In genomic region chr12:74320318-74320717, GRCm38 (mm10) we compare ENCODE assay signal across 9 mouse cellular contexts. TPM values are rescaled to one million over a fixed set of nuclear protein-coding genes. Genes with fewer than 3 reads are reported as not detected.
A peak's percentile ranks its signal among the peaks of the same experiment; 100 is the strongest.
DNase-seq lines count a peak whose midpoint lies in the region; ATAC-seq and TF ChIP-seq lines count a peak whose summit lies in the region.
"Had no signal": no experiment of that assay in that cellular context is flagged by ENCODE, and none has a peak within 500 bp of the region (broad histone marks: within the 10 kb centered on the region; RNA-seq: fewer than 3 reads in every experiment).

No protein-coding gene starts in this region.

- no peak overlapping the region for H3K27ac ChIP-seq in liver, embryonic 12.5 days
- H3K27ac ChIP-seq in bone marrow macrophage, adult 2 months (ENCODE audit: insufficient read depth, low read depth, low read length): no peak overlapping the region
- no peak overlapping the region for H3K27ac ChIP-seq in forebrain, postnatal 0 days (ENCODE audit: low read depth, low read length)
- H3K27ac ChIP-seq in kidney, embryonic 16.5 days (ENCODE audit: low read length): no peak overlapping the region

- H3K4me3 ChIP-seq in liver, embryonic 12.5 days: no peak overlapping the region
- no peak overlapping the region for H3K4me3 ChIP-seq in bone marrow macrophage, adult 2 months (ENCODE audit: insufficient read depth, low read length)
- no peak overlapping the region for H3K4me3 ChIP-seq in forebrain, postnatal 0 days (ENCODE audit: low read depth, low read length)
- H3K4me3 ChIP-seq in kidney, embryonic 16.5 days (ENCODE audit: low read length): no peak overlapping the region

- no peaks in the 10 kb centered on the region for H3K9me3 ChIP-seq in liver, embryonic 12.5 days (replicated peaks)
- no peaks in the 10 kb centered on the region for H3K9me3 ChIP-seq in forebrain, postnatal 0 days (ENCODE audit: low read length)
- no peaks in the 10 kb centered on the region for H3K9me3 ChIP-seq in kidney, embryonic 16.5 days (ENCODE audit: low read length)

- TF ChIP-seq POLR2A in bone marrow macrophage, adult 2 months (IDR thresholded peaks at IDR 0.05; ENCODE audit: borderline replicate concordance, low read depth, low read length): no peak

- H3K27me3 ChIP-seq in liver, embryonic 12.5 days (replicated peaks): no peaks in the 10 kb centered on the region
- H3K27me3 ChIP-seq in forebrain, postnatal 0 days (ENCODE audit: insufficient read depth, low read length): no peaks in the 10 kb centered on the region
- no peaks in the 10 kb centered on the region for H3K27me3 ChIP-seq in kidney, embryonic 16.5 days (ENCODE audit: insufficient read depth, low read length)

- 17% methylated on average over 10 of the region's 10 CpGs for WGBS in liver, embryonic 12.5 days (ENCODE audit: insufficient replicate concordance)
- WGBS in forebrain, postnatal 0 days: 12% methylated on average over 10 of the region's 10 CpGs
- WGBS in kidney, embryonic 16.5 days: 15% methylated on average over 10 of the region's 10 CpGs

- no peaks in the 10 kb centered on the region for H3K4me1 ChIP-seq in liver, embryonic 12.5 days
- peaks cover 4% of the 10 kb centered on the region for H3K4me1 ChIP-seq in bone marrow macrophage, adult 2 months (ENCODE audit: control insufficient read depth, insufficient read depth, low read length)
- no peaks in the 10 kb centered on the region for H3K4me1 ChIP-seq in forebrain, postnatal 0 days (ENCODE audit: insufficient read depth)
- H3K4me1 ChIP-seq in kidney, embryonic 16.5 days (ENCODE audit: insufficient read depth, low read length): 0 out of 2 replicates have a peak, but pooled peaks cover 2% of the 10 kb centered on the region

- H3K36me3 ChIP-seq in liver, embryonic 12.5 days: no peaks in the 10 kb centered on the region
- no peaks in the 10 kb centered on the region for H3K36me3 ChIP-seq in forebrain, postnatal 0 days (ENCODE audit: insufficient read depth)
- no peaks in the 10 kb centered on the region for H3K36me3 ChIP-seq in kidney, embryonic 16.5 days (ENCODE audit: insufficient read depth, low read length)

- peak; percentile 91 for TF ChIP-seq CTCF in bone marrow macrophage, adult 2 months (IDR thresholded peaks at IDR 0.05; ENCODE audit: low read depth, low read length)
- TF ChIP-seq CTCF in forebrain, postnatal 0 days (IDR thresholded peaks at IDR 0.05; ENCODE audit: low read depth): peak; percentile 97

- DNase-seq in liver: peak; percentile 59
- DNase-seq in forebrain, postnatal 0 days: peak; percentile 93
- peak; percentile 22 to 42 for DNase-seq in lung, adult 18-20 months
- DNase-seq in retina, adult 2 months (ENCODE audit: low read depth, low spot score): peak; percentile 40
- peak; percentile 71 for DNase-seq in urinary bladder, postnatal 14 days (ENCODE audit: low spot score)

- no peak overlapping the region for H3K9ac ChIP-seq in liver, embryonic 12.5 days
- H3K9ac ChIP-seq in forebrain, postnatal 0 days: no peak overlapping the region
- H3K9ac ChIP-seq in kidney, embryonic 16.5 days (replicated peaks; ENCODE audit: low read length): no peak overlapping the region

- no peak overlapping the region for H3K4me2 ChIP-seq in liver, embryonic 12.5 days
- no peak overlapping the region for H3K4me2 ChIP-seq in forebrain, postnatal 0 days (ENCODE audit: low read depth)
- 0 out of 2 replicates have a peak overlapping the region, but pooled peaks have one; percentile 11 for H3K4me2 ChIP-seq in kidney, embryonic 16.5 days (replicated peaks; ENCODE audit: low read depth, low read length)

- ATAC-seq in liver, embryonic 12.5 days: no peak
- 0 out of 2 replicates have a peak, but pooled peaks have one; percentile 26 for ATAC-seq in forebrain, postnatal 0 days
- ATAC-seq in kidney, embryonic 16.5 days (ENCODE audit: low FRiP score, low TSS enrichment): peak; percentile 47; the same call in 1 of the 2 replicates

RNA-seq across cellular contexts. Expression of gene Gm11042, which starts 4.1 kb away (rescaled TPM):
- polyA plus RNA-seq in liver, embryonic 12.5 days (2016; fragmentation: Nextera tagmentation; extraction: Ambion mirVana): not detected in 2 replicates
- not detected in 2 replicates for polyA plus RNA-seq in bone marrow macrophage, adult 2 months (2012; ENCODE audit: insufficient read depth, insufficient read length, missing spikeins)
- not detected in 2 replicates for total RNA-seq in forebrain, postnatal 0 days (2014; rRNA removed)
- polyA plus RNA-seq in forebrain, postnatal 0 days (2015; fragmentation: Nextera tagmentation; extraction: Ambion mirVana): not detected in 2 replicates
- polyA plus RNA-seq in kidney, embryonic 16.5 days (2015; fragmentation: Nextera tagmentation; extraction: Ambion mirVana): not detected in 2 replicates
- polyA plus RNA-seq: heart, embryonic 14.5 days had no signal

Comparison
In these comparisons a context has a peak if more than half of its experiments do, and no peak if none do; other contexts are left out.
1. DNase-seq: peak in every context shown above with its lines; median percentile 93 in forebrain, postnatal 0 days; 71 in urinary bladder, postnatal 14 days; 59 in liver; 40 in retina, adult 2 months; 32 in lung, adult 18-20 months.